In the genomic region with DNA sequence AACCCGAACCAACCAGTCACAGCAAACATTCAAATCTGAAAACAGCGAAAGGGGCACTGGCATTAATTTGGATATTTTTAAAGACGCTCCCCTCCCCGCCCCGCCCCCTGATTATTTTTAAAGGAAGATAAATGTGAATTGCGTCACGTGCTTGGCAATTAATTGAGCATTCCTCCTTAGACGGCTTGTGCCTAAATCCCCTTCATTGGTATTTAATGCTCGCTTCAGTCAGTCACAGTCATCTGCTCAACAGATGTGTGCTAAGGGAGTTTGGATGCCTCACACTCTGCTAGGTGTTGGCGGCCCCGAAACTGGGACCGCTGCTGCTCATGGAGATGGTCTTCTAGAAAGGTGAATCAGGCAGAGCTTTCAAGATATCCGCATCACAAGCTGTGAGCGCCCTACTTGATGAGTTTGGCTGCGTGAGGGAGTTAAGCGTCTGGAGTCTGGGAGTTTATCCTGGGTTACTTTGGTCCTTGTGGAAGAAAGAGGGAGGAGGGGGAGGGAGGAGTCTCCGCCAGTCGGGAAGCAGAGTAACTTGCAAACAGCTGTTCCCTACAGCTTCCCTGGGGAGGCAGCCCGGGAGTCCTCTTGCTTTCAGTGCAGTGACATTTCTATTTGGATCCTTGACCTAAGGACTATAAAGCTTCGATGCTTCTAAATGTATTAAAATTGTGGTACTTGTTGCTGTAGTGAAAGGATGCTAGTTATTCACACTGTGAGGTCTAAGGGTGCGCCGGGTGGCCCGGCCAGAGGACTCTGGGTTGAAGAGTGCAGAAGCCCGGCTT, we compare ENCODE assay signal across 8 mouse cellular contexts. TPM values are rescaled to one million over a fixed set of nuclear protein-coding genes. Genes with fewer than 3 reads are reported as not detected.
DNase-seq lines count a peak whose midpoint lies in the region; ATAC-seq lines count a peak whose summit lies in the region.

No protein-coding gene starts in this region.

- H3K9me3 ChIP-seq in midbrain, embryonic 10.5 days (replicated peaks) = no peaks in the 10 kb centered on the region
- H3K9me3 ChIP-seq in midbrain, embryonic 16.5 days (replicated peaks; ENCODE audit: control insufficient read depth, low read length, poor library complexity, severe bottlenecking) = no peaks in the 10 kb centered on the region
- H3K9me3 ChIP-seq in forebrain, embryonic 15.5 days = no peaks in the 10 kb centered on the region
- no peaks in the 10 kb centered on the region for H3K9me3 ChIP-seq in intestine, embryonic 14.5 days (ENCODE audit: control insufficient read depth, low read length)
- no peaks in the 10 kb centered on the region for H3K9me3 ChIP-seq in midbrain, embryonic 12.5 days

- peak; percentile 48 for DNase-seq in midbrain, embryonic 10.5 days (ENCODE audit: low spot score)
- peak; percentile 69 for DNase-seq in intestine, embryonic 14.5 days (ENCODE audit: low spot score)
- no peak for DNase-seq in layer of hippocampus, postnatal 25 days (ENCODE audit: extremely low spot score in 1 of 2, low spot score in 1 of 2)
- DNase-seq in left cerebral cortex, postnatal 14 days (ENCODE audit: low spot score in 2 of 2) = no peak

- peak overlapping the region; percentile 38 for H3K4me3 ChIP-seq in midbrain, embryonic 10.5 days
- no peak overlapping the region for H3K4me3 ChIP-seq in midbrain, embryonic 16.5 days (ENCODE audit: low read depth, low read length)
- no peak overlapping the region for H3K4me3 ChIP-seq in forebrain, embryonic 15.5 days
- H3K4me3 ChIP-seq in intestine, embryonic 14.5 days (ENCODE audit: low read depth, low read length) = peak overlapping the region; percentile 11; the same call in 1 of the 2 replicates
- H3K4me3 ChIP-seq in midbrain, embryonic 12.5 days = no peak overlapping the region

- intact Hi-C loops in left cerebral cortex, postnatal 14 days (cut with DNase I) = loop anchor here (5.0 kb wide), 1 partner anchor 170 kb away; no protein-coding TSS in a partner anchor

- peaks cover 40% of the 10 kb centered on the region for H3K27me3 ChIP-seq in midbrain, embryonic 10.5 days (ENCODE audit: low read depth, poor library complexity, severe bottlenecking)
- peaks cover 3% of the 10 kb centered on the region; the same call in 1 of the 2 replicates for H3K27me3 ChIP-seq in midbrain, embryonic 16.5 days (ENCODE audit: control insufficient read depth, insufficient read depth, low read depth, low read length)
- peaks cover 10% of the 10 kb centered on the region; the same call in 1 of the 2 replicates for H3K27me3 ChIP-seq in forebrain, embryonic 15.5 days
- no peaks in the 10 kb centered on the region for H3K27me3 ChIP-seq in intestine, embryonic 14.5 days (replicated peaks; ENCODE audit: control insufficient read depth, insufficient read depth, low read length)
- peaks cover 25% of the 10 kb centered on the region for H3K27me3 ChIP-seq in midbrain, embryonic 12.5 days

- no peak overlapping the region for H3K9ac ChIP-seq in midbrain, embryonic 16.5 days (ENCODE audit: low read depth, low read length)
- H3K9ac ChIP-seq in forebrain, embryonic 15.5 days (replicated peaks) = no peak overlapping the region
- H3K9ac ChIP-seq in intestine, embryonic 14.5 days (ENCODE audit: low read length) = no peak overlapping the region
- no peak overlapping the region for H3K9ac ChIP-seq in midbrain, embryonic 12.5 days (replicated peaks)

- ATAC-seq in midbrain, embryonic 16.5 days = no peak
- no peak for ATAC-seq in forebrain, embryonic 15.5 days (replicated peaks)
- no peak for ATAC-seq in intestine, embryonic 14.5 days (replicated peaks; ENCODE audit: low FRiP score, low TSS enrichment, low read depth)
- no peak for ATAC-seq in midbrain, embryonic 12.5 days (ENCODE audit: low FRiP score, low read depth)
- ATAC-seq in megakaryocyte progenitor cell, adult 5-6 weeks (replicated peaks; ENCODE audit: poor library complexity) = no peak

- no peak overlapping the region for H3K27ac ChIP-seq in midbrain, embryonic 10.5 days (replicated peaks)
- no peak overlapping the region for H3K27ac ChIP-seq in midbrain, embryonic 16.5 days (ENCODE audit: low read length)
- H3K27ac ChIP-seq in forebrain, embryonic 15.5 days (replicated peaks) = no peak overlapping the region
- H3K27ac ChIP-seq in intestine, embryonic 14.5 days (ENCODE audit: low read depth) = peak overlapping the region; percentile 47
- H3K27ac ChIP-seq in midbrain, embryonic 12.5 days (replicated peaks) = 0 out of 2 replicates have a peak overlapping the region, but pooled peaks have one; percentile 39

- H3K4me1 ChIP-seq in midbrain, embryonic 10.5 days = peaks cover 34% of the 10 kb centered on the region
- H3K4me1 ChIP-seq in midbrain, embryonic 16.5 days (ENCODE audit: control insufficient read depth, insufficient read depth, low read length) = peaks cover 18% of the 10 kb centered on the region; the same call in 1 of the 2 replicates
- peaks cover 30% of the 10 kb centered on the region for H3K4me1 ChIP-seq in forebrain, embryonic 15.5 days
- H3K4me1 ChIP-seq in intestine, embryonic 14.5 days (replicated peaks; ENCODE audit: control insufficient read depth, insufficient read depth, low read length) = peaks cover 28% of the 10 kb centered on the region
- peaks cover 12% of the 10 kb centered on the region for H3K4me1 ChIP-seq in midbrain, embryonic 12.5 days

- H3K36me3 ChIP-seq in midbrain, embryonic 10.5 days = no peaks in the 10 kb centered on the region
- no peaks in the 10 kb centered on the region for H3K36me3 ChIP-seq in midbrain, embryonic 16.5 days (ENCODE audit: control insufficient read depth, insufficient read depth, low read length)
- no peaks in the 10 kb centered on the region for H3K36me3 ChIP-seq in forebrain, embryonic 15.5 days
- no peaks in the 10 kb centered on the region for H3K36me3 ChIP-seq in intestine, embryonic 14.5 days (ENCODE audit: control insufficient read depth, insufficient read depth, low read length)
- no peaks in the 10 kb centered on the region for H3K36me3 ChIP-seq in midbrain, embryonic 12.5 days

- WGBS in midbrain, embryonic 10.5 days = 7% methylated on average over 24 of the region's 24 CpGs
- WGBS in midbrain, embryonic 16.5 days = 8% methylated on average over 24 of the region's 24 CpGs
- WGBS in forebrain, embryonic 15.5 days = 9% methylated on average over 24 of the region's 24 CpGs
- 9% methylated on average over 24 of the region's 24 CpGs for WGBS in intestine, embryonic 14.5 days
- WGBS in midbrain, embryonic 12.5 days = 6% methylated on average over 24 of the region's 24 CpGs

- H3K4me2 ChIP-seq in midbrain, embryonic 16.5 days (ENCODE audit: low read length) = no peak overlapping the region
- 0 out of 2 replicates have a peak overlapping the region, but pooled peaks have one; percentile 1 for H3K4me2 ChIP-seq in forebrain, embryonic 15.5 days (replicated peaks)
- peak overlapping the region; percentile 42 for H3K4me2 ChIP-seq in intestine, embryonic 14.5 days (ENCODE audit: low read length)
- peak overlapping the region; percentile 25; the same call in 1 of the 2 replicates for H3K4me2 ChIP-seq in midbrain, embryonic 12.5 days (replicated peaks)

RNA-seq across cellular contexts. Expression of a gene that starts 3.8 kb away (rescaled TPM):
- 30.5 and 36.3 TPM in 2 replicates for polyA plus RNA-seq in midbrain, embryonic 10.5 days (2016; fragmentation: Nextera tagmentation; extraction: Ambion mirVana)
- 92.1 and 100 TPM in 2 replicates for polyA plus RNA-seq in midbrain, embryonic 16.5 days (2015; fragmentation: Nextera tagmentation; extraction: Ambion mirVana)
- polyA plus RNA-seq in forebrain, embryonic 15.5 days (2015; fragmentation: Nextera tagmentation; extraction: Ambion mirVana) = 64.9 and 66.6 TPM in 2 replicates
- polyA plus RNA-seq in intestine, embryonic 14.5 days (2014; fragmentation: Nextera tagmentation; extraction: Ambion mirVana) = 22.5 and 26.7 TPM in 2 replicates
- polyA plus RNA-seq in midbrain, embryonic 12.5 days (2016; fragmentation: Nextera tagmentation; extraction: Ambion mirVana) = 37.8 and 42.0 TPM in 2 replicates
- 100 to 1,000 TPM; 151 to 169 TPM for total RNA-seq in layer of hippocampus, postnatal 25 days (2021)
- 100 to 1,000 TPM; 157 to 169 TPM for total RNA-seq in left cerebral cortex, postnatal 14 days (2021)
- total RNA-seq in megakaryocyte progenitor cell, adult 5-6 weeks (2015) = 83.0 and 94.4 TPM in 2 replicates
- 62.7 and 70.0 TPM in 2 replicates for total RNA-seq in megakaryocyte progenitor cell, adult 5-6 weeks (2017)

RNA-seq across cellular contexts. Expression of a gene that starts 14.4 kb away (rescaled TPM):
- 5.3 and 6.0 TPM in 2 replicates for polyA plus RNA-seq in midbrain, embryonic 10.5 days (2016; fragmentation: Nextera tagmentation; extraction: Ambion mirVana)
- 19.7 and 21.3 TPM in 2 replicates for polyA plus RNA-seq in midbrain, embryonic 16.5 days (2015; fragmentation: Nextera tagmentation; extraction: Ambion mirVana)
- polyA plus RNA-seq in forebrain, embryonic 15.5 days (2015; fragmentation: Nextera tagmentation; extraction: Ambion mirVana) = 8.6 and 9.0 TPM in 2 replicates
- polyA plus RNA-seq in intestine, embryonic 14.5 days (2014; fragmentation: Nextera tagmentation; extraction: Ambion mirVana) = 6.3 and 8.7 TPM in 2 replicates
- 8.0 and 8.6 TPM in 2 replicates for polyA plus RNA-seq in midbrain, embryonic 12.5 days (2016; fragmentation: Nextera tagmentation; extraction: Ambion mirVana)
- total RNA-seq in layer of hippocampus, postnatal 25 days (2021) = 10 to 100 TPM; 36.3 to 40.3 TPM
- 10 to 100 TPM; 28.9 to 36.7 TPM for total RNA-seq in left cerebral cortex, postnatal 14 days (2021)
- 4.0 and 4.5 TPM in 2 replicates for total RNA-seq in megakaryocyte progenitor cell, adult 5-6 weeks (2015)
- total RNA-seq in megakaryocyte progenitor cell, adult 5-6 weeks (2017) = 11.7 and 12.0 TPM in 2 replicates

RNA-seq across cellular contexts. Expression of a gene that starts 51.0 kb away (rescaled TPM):
- polyA plus RNA-seq in midbrain, embryonic 10.5 days (2016; fragmentation: Nextera tagmentation; extraction: Ambion mirVana) = 0.12 and 0.26 TPM in 2 replicates
- polyA plus RNA-seq in midbrain, embryonic 16.5 days (2015; fragmentation: Nextera tagmentation; extraction: Ambion mirVana) = 0.14 and 0.23 TPM in 2 replicates
- polyA plus RNA-seq in forebrain, embryonic 15.5 days (2015; fragmentation: Nextera tagmentation; extraction: Ambion mirVana) = 0.22 TPM in 1 of 2 replicates, not detected in the other
- polyA plus RNA-seq in intestine, embryonic 14.5 days (2014; fragmentation: Nextera tagmentation; extraction: Ambion mirVana) = not detected in 2 replicates
- polyA plus RNA-seq in midbrain, embryonic 12.5 days (2016; fragmentation: Nextera tagmentation; extraction: Ambion mirVana) = 0.16 and 0.20 TPM in 2 replicates
- under 1 TPM; 0.59 to 0.71 TPM for total RNA-seq in layer of hippocampus, postnatal 25 days (2021)
- total RNA-seq in left cerebral cortex, postnatal 14 days (2021) = under 1 TPM; 0.94 to 0.97 TPM
- total RNA-seq in megakaryocyte progenitor cell, adult 5-6 weeks (2015) = 0.46 and 0.86 TPM in 2 replicates
- 1.7 and 2.3 TPM in 2 replicates for total RNA-seq in megakaryocyte progenitor cell, adult 5-6 weeks (2017)

Comparison
In these comparisons a context has a peak if more than half of its experiments do, and no peak if none do; other contexts are left out.
1. H3K27ac ChIP-seq: peak in intestine, embryonic 14.5 days (single experiment) and midbrain, embryonic 12.5 days (single experiment); none in midbrain, embryonic 10.5 days (single experiment), midbrain, embryonic 16.5 days (single experiment) and forebrain, embryonic 15.5 days (single experiment).
2. H3K4me3 ChIP-seq: peak in midbrain, embryonic 10.5 days (single experiment) and intestine, embryonic 14.5 days (single experiment); none in midbrain, embryonic 16.5 days (single experiment), forebrain, embryonic 15.5 days (single experiment) and midbrain, embryonic 12.5 days (single experiment).
3. DNase-seq: peak in midbrain, embryonic 10.5 days (single experiment) and intestine, embryonic 14.5 days (single experiment); none in layer of hippocampus, postnatal 25 days (0 of 2) and left cerebral cortex, postnatal 14 days (0 of 2).